Mouse (Mus musculus) forebrain, postnatal 0 days (tissue): Measurements from ENCODE around the gene Yju2. TPM values are rescaled to one million over a fixed set of nuclear protein-coding genes. Genes with fewer than 3 reads are reported as not detected.
"Not testable (repeated sequence)": the region's sequence is repeated elsewhere in the genome, so short reads cannot be mapped to it uniquely, and the experiment has no call there.

Source experiments
- ATAC-seq: fragments of 200-750 bp; cut with Nextera tagmentation; 2 replicates; pipeline ENCODE4 v1.8.0; 2017; ENCODE audit warnings: mild to moderate bottlenecking, moderate library complexity
- DNase-seq: peaks from one replicate; pipeline ENCODE4 v3.0.0-alpha.2; 2015
- H3K27ac ChIP-seq: fragments of 300-500 bp; sonication (generic); 2 replicates; pipeline ENCODE4 v1.5.1; 2014; ENCODE audit warnings: low read depth, mild to moderate bottlenecking, antibody characterized with exemption, low read length, moderate library complexity, mixed read lengths
- H3K27me3 ChIP-seq: fragments of 300-500 bp; sonication (generic); 2 replicates; pipeline ENCODE4 v1.6.1; 2014; ENCODE audit warnings: mild to moderate bottlenecking, low read length, mixed read lengths; ENCODE audit not compliant: insufficient read depth
- H3K36me3 ChIP-seq: fragments of 300-500 bp; sonication (generic); 2 replicates; pipeline ENCODE4 v1.6.1; 2014; ENCODE audit warnings: mild to moderate bottlenecking, moderate library complexity; ENCODE audit not compliant: insufficient read depth
- H3K4me1 ChIP-seq: fragments of 300-500 bp; sonication (generic); 2 replicates; pipeline ENCODE4 v1.6.1; 2014; ENCODE audit warnings: antibody characterized with exemption; ENCODE audit not compliant: insufficient read depth
- H3K4me2 ChIP-seq: fragments of 300-500 bp; sonication (generic); 2 replicates; pipeline ENCODE4 v1.6.1; 2014; ENCODE audit warnings: low read depth, mild to moderate bottlenecking, moderate library complexity
- H3K4me3 ChIP-seq: fragments of 300-500 bp; sonication (generic); 2 replicates; pipeline ENCODE4 v1.5.1; 2014; ENCODE audit warnings: low read depth, low read length, mixed read lengths
- H3K9ac ChIP-seq: fragments of 300-500 bp; sonication (generic); 2 replicates; pipeline ENCODE4 v1.6.1; 2014; ENCODE audit warnings: mild to moderate bottlenecking
- H3K9me3 ChIP-seq: fragments of 300-500 bp; sonication (generic); 2 replicates; pipeline ENCODE4 v1.6.1; 2016; ENCODE audit warnings: low read length
- CTCF ChIP-seq: sonication (generic); IDR thresholded peaks from 2 replicates; pipeline ENCODE4 v1.5.1; 2016; ENCODE audit warnings: antibody characterized with exemption, control low read depth, low read depth
- WGBS: fragments of 180-500 bp; shearing (Covaris S2); extraction: QIAGEN DNeasy Blood & Tissue Kit; methylation state at CpG from one replicate; pipeline ENCODE4 v1.1.7; 2014; 5-methylcytosine and 5-hydroxymethylcytosine counted together
- polyA plus RNA-seq: library from polyadenylated mRNA; unstranded; fragments of >200 nt; fragmentation: Nextera tagmentation; extraction: Ambion mirVana; gene quantifications from 2 replicates; pipeline ENCODE4 v1.2.1, GENCODE M21; 2015
- total RNA-seq: library from RNA; depleted of rRNA; stranded (reverse); fragments of >200 nt; gene quantifications from 2 replicates; pipeline ENCODE4 v1.2.3, GENCODE M21; 2014; rRNA removed

Gene Yju2
- total RNA-seq = 12.9 and 15.2 TPM in 2 replicates
- polyA plus RNA-seq = 12.9 and 15.2 TPM in 2 replicates

DNA sequence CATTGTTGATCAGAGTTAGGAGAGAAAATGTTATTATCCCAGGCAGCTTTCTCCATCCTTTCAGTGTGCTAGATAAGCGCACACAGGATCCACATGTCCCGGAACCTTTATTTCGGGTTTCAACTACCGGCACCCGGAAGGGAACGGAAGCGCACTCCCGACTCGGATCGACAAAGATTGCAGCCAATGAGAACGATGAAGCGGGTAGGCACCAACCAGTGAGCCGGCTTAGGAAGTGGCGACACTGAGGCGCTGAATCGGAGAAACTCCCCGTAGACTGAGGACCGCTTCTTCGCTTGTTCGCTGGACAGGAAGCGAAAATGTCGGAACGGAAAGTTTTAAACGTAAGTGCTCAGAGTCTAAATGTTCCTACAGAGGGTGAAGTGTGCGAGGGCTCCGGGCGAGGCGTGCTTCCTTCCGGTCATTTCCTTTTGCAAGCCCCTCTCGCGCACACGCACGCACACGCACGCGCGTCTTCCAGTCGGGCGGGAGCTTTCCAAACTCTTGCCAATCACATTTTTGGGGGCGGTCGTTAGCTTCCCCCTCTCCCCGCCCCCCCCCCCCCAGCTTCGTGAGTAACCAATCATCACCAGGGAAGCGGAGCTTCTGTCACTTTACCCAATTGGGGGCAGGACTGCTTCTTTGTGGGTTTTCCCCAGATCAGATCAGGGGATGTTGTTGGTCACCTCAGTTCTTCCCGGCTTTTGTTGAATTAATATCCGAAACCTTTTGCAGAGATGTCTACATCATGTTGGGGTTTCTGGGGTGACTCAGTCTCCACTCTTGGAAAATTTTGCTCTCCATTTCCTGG, at the start of gene Yju2:
Gene Yju2 (plus strand): TSS at position 182 of the 811 bp plus-strand sequence.
- H3K27me3 ChIP-seq = no peaks in the 10 kb centered on the region
- H3K9ac ChIP-seq = peak within 1 kb of the TSS; percentile 51
- peak within 1 kb of the TSS; percentile 49 for H3K4me3 ChIP-seq
- 1% methylated on average over 46 of the region's 46 CpGs for WGBS
- peaks cover 23% of the 10 kb centered on the region for H3K36me3 ChIP-seq
- peak; percentile 99 for DNase-seq
- peaks cover 12% of the 10 kb centered on the region for H3K4me1 ChIP-seq
- peak within 1 kb of the TSS; percentile 55 for H3K4me2 ChIP-seq
- H3K27ac ChIP-seq = peak within 1 kb of the TSS; percentile 93
- peak; percentile 96 for ATAC-seq
- no peak for TF ChIP-seq CTCF
- H3K9me3 ChIP-seq = no peaks in the 10 kb centered on the region

DNA sequence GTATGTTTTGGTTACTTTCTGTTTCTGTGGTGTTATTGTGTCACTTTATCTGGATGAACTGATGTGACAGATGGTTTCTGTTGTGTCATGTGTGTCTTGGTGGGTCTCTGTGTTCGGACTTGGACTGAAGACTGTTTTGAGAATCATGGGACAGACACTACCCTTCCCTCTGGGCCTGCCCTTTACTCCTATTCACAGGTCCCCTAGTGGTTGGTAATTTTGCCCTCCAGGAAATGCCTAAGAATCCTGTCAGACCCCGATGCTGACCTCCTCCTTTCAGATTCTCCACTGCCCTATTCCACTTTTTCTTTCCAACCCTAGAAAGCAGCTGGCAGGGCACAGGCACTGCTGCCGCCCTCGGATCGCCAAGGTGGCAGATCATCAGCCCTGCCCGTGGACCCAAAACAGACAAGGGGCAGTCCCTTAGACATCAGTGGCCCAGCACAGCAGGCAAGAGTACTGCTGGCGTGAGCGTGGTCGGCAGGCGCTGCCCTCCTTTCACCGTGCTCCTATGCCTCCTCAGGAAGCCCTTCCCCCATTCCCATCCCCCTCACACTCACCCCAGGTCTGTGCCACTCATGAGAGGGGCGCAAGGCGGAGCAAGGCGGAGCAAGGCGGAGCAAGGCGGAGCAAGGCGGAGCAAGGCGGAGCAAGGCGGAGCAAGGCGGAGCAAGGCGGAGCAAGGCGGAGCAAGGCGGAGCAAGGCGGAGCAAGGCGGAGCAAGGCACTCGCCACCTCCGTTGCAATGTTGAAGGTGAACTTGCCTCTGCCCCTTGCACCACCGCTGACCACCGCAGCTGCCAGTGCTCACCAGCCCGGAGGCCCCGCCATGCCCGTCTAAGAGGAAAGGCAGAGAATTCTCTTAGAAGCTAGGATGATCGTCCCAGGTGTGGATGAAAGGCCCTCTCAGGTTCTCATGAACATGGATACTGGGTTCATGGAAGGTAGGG, 27.1 kb upstream of the Yju2 start:
- 1% methylated on average over 33 of the region's 33 CpGs for WGBS
- Histone ChIP-seq H3K9ac (peak overlapping the region; percentile 92), H3K27me3 (no peaks in the 10 kb centered on the region), H3K27ac (peak overlapping the region; percentile 80), H3K4me1 (peaks cover 3% of the 10 kb centered on the region; the same call in 1 of the 2 replicates), H3K36me3 (no peaks in the 10 kb centered on the region), H3K4me2 (peak overlapping the region; percentile 85), H3K9me3 (no peaks in the 10 kb centered on the region), H3K4me3 (peak overlapping the region; percentile 62)
- peak; percentile 55 for TF ChIP-seq CTCF
- ATAC-seq (peak; percentile 99), DNase-seq (peak; percentile 85)

DNA sequence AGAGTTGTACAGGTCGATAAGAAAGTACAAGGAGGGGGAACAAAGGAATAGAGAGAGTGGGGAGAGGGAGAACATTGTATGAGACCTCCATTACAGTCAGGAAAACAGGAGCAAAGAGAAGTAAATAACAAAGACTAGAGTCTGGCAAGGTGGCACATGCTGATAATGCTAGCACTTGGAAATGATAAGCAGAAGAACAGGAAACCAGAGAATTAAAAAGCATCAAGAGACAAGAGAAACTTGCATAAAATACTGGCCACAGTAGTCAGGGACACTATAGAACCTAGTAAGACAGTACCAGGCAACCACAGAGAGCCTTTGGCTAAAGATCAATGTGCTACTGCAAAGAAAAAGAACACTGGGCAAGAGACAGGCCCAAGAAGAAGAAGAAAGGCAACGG, 26.3 kb upstream of the Yju2 start:
- no peak overlapping the region for H3K27ac ChIP-seq

DNA sequence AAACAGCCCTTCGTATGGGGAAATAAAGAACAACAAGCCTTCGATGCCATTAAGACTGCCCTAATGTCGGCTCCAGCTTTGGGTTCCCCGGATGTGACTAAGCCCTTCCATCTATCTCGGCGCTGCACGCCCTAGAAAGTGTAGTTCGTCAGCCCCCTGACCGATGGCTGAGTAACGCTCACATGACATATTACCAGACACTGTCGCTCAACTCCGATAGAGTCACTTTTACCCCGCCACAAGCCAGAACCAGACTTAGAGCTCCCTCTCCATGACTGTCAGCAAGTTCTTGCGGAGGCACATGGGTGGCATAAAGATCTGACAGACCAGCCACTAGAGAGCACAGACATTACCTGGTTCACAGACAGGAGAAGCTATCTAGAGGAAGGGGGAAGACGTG, 25.7 kb upstream of the Yju2 start:
- Histone ChIP-seq H3K27ac (no peak overlapping the region), H3K4me1 (peaks cover 3% of the 10 kb centered on the region; the same call in 1 of the 2 replicates), H3K27me3 (no peaks in the 10 kb centered on the region), H3K9ac (no peak overlapping the region), H3K4me2 (no peak overlapping the region), H3K4me3 (no peak overlapping the region), H3K36me3 (no peaks in the 10 kb centered on the region), H3K9me3 (no peaks in the 10 kb centered on the region)
- DNase-seq (no peak), ATAC-seq (no peak)
- TF ChIP-seq CTCF = no peak
- 95% methylated on average over 15 of the region's 15 CpGs for WGBS

More for the DNA sequence above, 26.3 kb upstream of the Yju2 start:
- H3K4me1 ChIP-seq = peaks cover 3% of the 10 kb centered on the region; the same call in 1 of the 2 replicates
- ATAC-seq (no peak), DNase-seq (no peak)
- H3K9ac ChIP-seq = peak overlapping the region; percentile 92; the same call in 1 of the 2 replicates
- H3K36me3 ChIP-seq = no peaks in the 10 kb centered on the region
- no peak for TF ChIP-seq CTCF
- H3K4me3 ChIP-seq = peak overlapping the region; percentile 62
- H3K27me3 ChIP-seq = no peaks in the 10 kb centered on the region
- WGBS = 77% methylated on average over 2 of the region's 2 CpGs
- H3K4me2 ChIP-seq = peak overlapping the region; percentile 85
- H3K9me3 ChIP-seq = no peaks in the 10 kb centered on the region

DNA sequence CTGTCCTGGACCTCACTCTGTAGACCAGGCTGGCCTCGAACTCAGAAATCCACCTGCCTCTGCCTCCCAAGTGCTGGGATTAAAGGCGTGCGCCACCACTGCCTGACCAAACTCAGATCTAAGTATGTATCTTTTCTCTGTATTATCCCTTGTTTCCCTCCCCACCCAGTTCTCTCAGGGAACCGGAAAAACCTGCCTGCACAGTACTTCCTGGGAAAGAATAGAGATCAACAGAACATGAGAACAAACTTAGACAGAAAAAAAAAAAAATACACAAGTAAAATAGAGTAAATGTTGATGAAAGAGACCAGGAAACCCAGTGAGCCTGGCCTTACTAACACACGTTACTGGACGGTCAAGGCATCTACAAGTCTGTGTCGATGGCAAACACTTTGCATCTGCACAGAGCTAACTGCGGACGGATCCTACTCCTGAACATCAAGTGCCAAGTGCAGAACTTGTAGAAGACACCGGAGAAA, 14.5 kb upstream of the Yju2 start:
- peak overlapping the region; percentile 77 for H3K4me2 ChIP-seq
- H3K9ac ChIP-seq = peak overlapping the region; percentile 75
- WGBS = 32% methylated on average over 10 of the region's 10 CpGs
- H3K4me1 ChIP-seq, H3K36me3 ChIP-seq, DNase-seq, ATAC-seq, H3K9me3 ChIP-seq, H3K27me3 ChIP-seq: not testable (repeated sequence)
- peak overlapping the region; percentile 82; the same call in 1 of the 2 replicates for H3K27ac ChIP-seq
- peak overlapping the region; percentile 43 for H3K4me3 ChIP-seq

DNA sequence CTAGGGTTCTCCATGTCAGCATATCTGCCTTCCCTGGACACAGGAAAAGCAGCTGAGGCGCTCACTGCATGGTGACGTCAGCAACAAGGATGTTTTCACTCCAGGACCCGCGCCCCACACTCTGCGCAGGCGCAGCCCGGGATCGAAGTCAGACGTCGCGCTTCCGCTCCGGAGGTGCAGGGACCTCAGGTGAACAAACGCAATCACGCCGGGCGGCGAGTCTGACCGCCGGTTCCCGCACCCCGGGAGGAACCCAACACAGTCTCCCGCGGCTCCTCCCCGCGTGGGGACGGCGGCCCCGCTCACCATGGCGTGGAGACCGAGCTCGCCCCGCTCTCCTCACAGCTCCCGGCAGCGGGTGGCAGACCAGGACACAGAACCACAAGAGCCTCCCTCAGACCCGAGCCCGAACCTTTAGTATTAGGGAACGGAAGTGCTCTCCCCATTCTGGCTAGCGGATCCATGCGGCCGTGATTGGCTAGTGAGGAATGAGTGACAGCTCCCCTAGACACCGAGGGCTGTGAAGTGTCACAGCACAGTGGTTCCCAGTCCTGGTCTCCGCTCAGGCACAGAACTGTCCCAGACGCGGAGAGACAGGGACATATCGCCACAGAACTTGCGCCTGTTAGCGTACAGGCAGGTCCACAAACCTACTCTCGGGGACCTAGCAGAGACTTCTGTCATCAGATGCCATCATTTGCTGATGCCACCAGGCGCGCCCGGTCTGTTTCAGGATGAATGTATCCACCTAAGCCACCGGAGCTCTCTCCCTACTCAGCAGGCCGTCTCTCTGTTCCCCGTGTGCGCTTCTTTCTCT, 13.8 kb upstream of the Yju2 start:
- peak overlapping the region; percentile 75 for H3K9ac ChIP-seq
- ATAC-seq (peak; percentile 99), DNase-seq (peak; percentile 86)
- H3K27ac ChIP-seq = peak overlapping the region; percentile 82
- H3K27me3 ChIP-seq, H3K9me3 ChIP-seq, H3K4me1 ChIP-seq, H3K36me3 ChIP-seq: not testable (repeated sequence)
- H3K4me3 ChIP-seq = peak overlapping the region; percentile 43
- H3K4me2 ChIP-seq = peak overlapping the region; percentile 77
- 2% methylated on average over 56 of the region's 56 CpGs for WGBS
